Mouse (Mus musculus): ENCODE results near the gene Meioc. TPM values are rescaled to one million over a fixed set of nuclear protein-coding genes. Genes with fewer than 3 reads are reported as not detected.
"Not testable (repeated sequence)": the region's sequence is repeated elsewhere in the genome, so short reads cannot be mapped to it uniquely, and the experiment has no call there.

Meioc gene
- polyA plus RNA-seq, 1 experiment from 2014 or later: 0.58 TPM

- Histone ChIP-seq H3K27ac (no peak overlapping the region), H3K4me1 (peaks cover 8% of the 10 kb centered on the region), H3K27me3 (replicated peaks) (no peaks in the 10 kb centered on the region), H3K4me2 (replicated peaks) (no peak overlapping the region), H3K9me3 (no peaks in the 10 kb centered on the region), H3K36me3 (peaks cover 3% of the 10 kb centered on the region), H3K4me3 (no peak overlapping the region), H3K9ac (no peak overlapping the region)
- WGBS: 95% methylated on average over 7 of the region's 7 CpGs
- ATAC-seq (ENCODE audit: low FRiP score, low read depth): no peak
Observed at GRCm38 (mm10) chr11:102695289-102695688, 31.8 kb downstream of the Meioc start.

GRCm38 (mm10) chr11:102697338-102698017 is 34.0 kb downstream of the Meioc start, which contains the start of gene Ccdc43:
Gene Ccdc43 (minus strand): TSS chr11:102697782.
- no peak within 1 kb of the TSS; the same call in 1 of the 2 replicates for H3K27ac ChIP-seq
- no peaks in the 10 kb centered on the region for H3K36me3 ChIP-seq
- H3K9me3 ChIP-seq: no peaks in the 10 kb centered on the region
- peak; percentile 93 for ATAC-seq (ENCODE audit: low FRiP score, low read depth)
- H3K4me3 ChIP-seq: peak within 1 kb of the TSS; percentile 73
- H3K27me3 ChIP-seq (replicated peaks): no peaks in the 10 kb centered on the region
- peak within 1 kb of the TSS; percentile 82 for H3K4me2 ChIP-seq (replicated peaks)
- peak within 1 kb of the TSS; percentile 71 for H3K9ac ChIP-seq
- H3K4me1 ChIP-seq: peaks cover 8% of the 10 kb centered on the region
- under 1% methylated on average over 49 of the region's 49 CpGs for WGBS

- peak overlapping the region; percentile 71 for H3K9ac ChIP-seq
- no peaks in the 10 kb centered on the region for H3K9me3 ChIP-seq
- H3K36me3 ChIP-seq: no peaks in the 10 kb centered on the region
- no peak for ATAC-seq (ENCODE audit: low FRiP score, low read depth)
- 23% methylated on average over 9 of the region's 9 CpGs for WGBS
- H3K4me3 ChIP-seq: peak overlapping the region; percentile 73
- H3K27me3 ChIP-seq (replicated peaks): no peaks in the 10 kb centered on the region
- H3K4me1 ChIP-seq: peaks cover 8% of the 10 kb centered on the region
- no peak overlapping the region for H3K27ac ChIP-seq
- peak overlapping the region; percentile 82 for H3K4me2 ChIP-seq (replicated peaks)
Observed at GRCm38 (mm10) chr11:102698018-102698476, 34.5 kb downstream of the Meioc start.

- H3K4me3 ChIP-seq; H3K27ac ChIP-seq; H3K4me1 ChIP-seq; H3K9ac ChIP-seq; H3K9me3 ChIP-seq; H3K27me3 ChIP-seq (replicated peaks); H3K4me2 ChIP-seq (replicated peaks); ATAC-seq (ENCODE audit: low FRiP score, low read depth); H3K36me3 ChIP-seq: not testable (repeated sequence)
- 93% methylated on average over 6 of the region's 6 CpGs for WGBS
Observed at GRCm38 (mm10) chr11:102702206-102702605, 38.7 kb downstream of the Meioc start.

- Histone ChIP-seq H3K9me3 (0 out of 2 replicates have a peak, but pooled peaks cover 4% of the 10 kb centered on the region), H3K4me1 (no peaks in the 10 kb centered on the region), H3K27ac (no peak overlapping the region), H3K4me3 (no peak overlapping the region), H3K27me3 (replicated peaks) (0 out of 2 replicates have a peak, but pooled peaks cover 3% of the 10 kb centered on the region), H3K9ac (no peak overlapping the region), H3K36me3 (no peaks in the 10 kb centered on the region), H3K4me2 (replicated peaks) (no peak overlapping the region)
- WGBS: 88% methylated on average over 4 of the region's 4 CpGs
- ATAC-seq (ENCODE audit: low FRiP score, low read depth): no peak
Observed at GRCm38 (mm10) chr11:102712411-102712810, 48.9 kb downstream of the Meioc start.

GRCm38 (mm10) chr11:102714578-102714977 is 51.1 kb downstream of the Meioc start:
- not testable (repeated sequence) for H3K9me3 ChIP-seq; H3K4me1 ChIP-seq; H3K9ac ChIP-seq; H3K4me2 ChIP-seq (replicated peaks); H3K4me3 ChIP-seq; H3K27ac ChIP-seq; H3K27me3 ChIP-seq (replicated peaks); H3K36me3 ChIP-seq; ATAC-seq (ENCODE audit: low FRiP score, low read depth)
- WGBS: 84% methylated on average over 2 of the region's 2 CpGs

- no peak overlapping the region for H3K9ac ChIP-seq
- H3K4me3 ChIP-seq: no peak overlapping the region
- H3K9me3 ChIP-seq: 0 out of 2 replicates have a peak, but pooled peaks cover 4% of the 10 kb centered on the region
- no peaks in the 10 kb centered on the region for H3K36me3 ChIP-seq
- WGBS: 80% methylated on average over 7 of the region's 7 CpGs
- 0 out of 2 replicates have a peak, but pooled peaks cover 3% of the 10 kb centered on the region for H3K27me3 ChIP-seq (replicated peaks)
- no peaks in the 10 kb centered on the region for H3K4me1 ChIP-seq
- no peak overlapping the region for H3K27ac ChIP-seq
- no peak for ATAC-seq (ENCODE audit: low FRiP score, low read depth)
- H3K4me2 ChIP-seq (replicated peaks): no peak overlapping the region
Observed at GRCm38 (mm10) chr11:102716135-102716534, 52.6 kb downstream of the Meioc start.

GRCm38 (mm10) chr11:102725574-102725973 is 62.1 kb downstream of the Meioc start:
- 36% methylated on average over 3 of the region's 3 CpGs for WGBS

GRCm38 (mm10) chr11:102728614-102729013 is 65.1 kb downstream of the Meioc start:
- no peak overlapping the region for H3K4me3 ChIP-seq
- H3K27ac ChIP-seq: no peak overlapping the region
- H3K9ac ChIP-seq: no peak overlapping the region
- no peaks in the 10 kb centered on the region for H3K36me3 ChIP-seq
- H3K4me2 ChIP-seq (replicated peaks): no peak overlapping the region
- no peaks in the 10 kb centered on the region for H3K4me1 ChIP-seq
- WGBS: 41% methylated on average over 7 of the region's 7 CpGs
- ATAC-seq (ENCODE audit: low FRiP score, low read depth): no peak
- no peaks in the 10 kb centered on the region for H3K27me3 ChIP-seq (replicated peaks)
- no peaks in the 10 kb centered on the region for H3K9me3 ChIP-seq

More at GRCm38 (mm10) chr11:102725574-102725973, 62.1 kb downstream of the Meioc start:
- Histone ChIP-seq H3K9ac (no peak overlapping the region), H3K9me3 (no peaks in the 10 kb centered on the region), H3K4me3 (no peak overlapping the region), H3K27ac (no peak overlapping the region), H3K4me2 (replicated peaks) (no peak overlapping the region), H3K27me3 (replicated peaks) (no peaks in the 10 kb centered on the region), H3K4me1 (no peaks in the 10 kb centered on the region), H3K36me3 (no peaks in the 10 kb centered on the region)
- ATAC-seq (ENCODE audit: low FRiP score, low read depth): no peak

GRCm38 (mm10) chr11:102729835-102730234 is 66.3 kb downstream of the Meioc start:
- WGBS: 91% methylated on average over 3 of the region's 3 CpGs

GRCm38 (mm10) chr11:102731366-102731765 is 67.8 kb downstream of the Meioc start:
- no peak overlapping the region for H3K4me3 ChIP-seq
- H3K9ac ChIP-seq: no peak overlapping the region
- H3K4me1 ChIP-seq: no peaks in the 10 kb centered on the region
- 91% methylated on average over 6 of the region's 6 CpGs for WGBS
- no peak for ATAC-seq (ENCODE audit: low FRiP score, low read depth)
- no peaks in the 10 kb centered on the region for H3K9me3 ChIP-seq
- no peak overlapping the region for H3K4me2 ChIP-seq (replicated peaks)
- no peak overlapping the region for H3K27ac ChIP-seq
- H3K36me3 ChIP-seq: no peaks in the 10 kb centered on the region
- no peaks in the 10 kb centered on the region for H3K27me3 ChIP-seq (replicated peaks)

More at GRCm38 (mm10) chr11:102729835-102730234, 66.3 kb downstream of the Meioc start:
- no peak overlapping the region for H3K4me3 ChIP-seq
- H3K9ac ChIP-seq: no peak overlapping the region
- no peaks in the 10 kb centered on the region for H3K4me1 ChIP-seq
- H3K9me3 ChIP-seq: no peaks in the 10 kb centered on the region
- H3K27ac ChIP-seq: no peak overlapping the region
- no peaks in the 10 kb centered on the region for H3K27me3 ChIP-seq (replicated peaks)
- H3K36me3 ChIP-seq: no peaks in the 10 kb centered on the region
- no peak for ATAC-seq (ENCODE audit: low FRiP score, low read depth)
- H3K4me2 ChIP-seq (replicated peaks): no peak overlapping the region

Data from neural tube, embryonic 12.5 days (tissue).